Mouse (Mus musculus) right cerebral cortex, adult 18-20 months (tissue): Measurements from ENCODE around the gene Myo1b.

Source experiments
- DNase-seq: peaks from one replicate; pipeline ENCODE4 v3.0.0; 2022; ENCODE audit warnings: mixed read lengths

The Myo1b gene

DNA sequence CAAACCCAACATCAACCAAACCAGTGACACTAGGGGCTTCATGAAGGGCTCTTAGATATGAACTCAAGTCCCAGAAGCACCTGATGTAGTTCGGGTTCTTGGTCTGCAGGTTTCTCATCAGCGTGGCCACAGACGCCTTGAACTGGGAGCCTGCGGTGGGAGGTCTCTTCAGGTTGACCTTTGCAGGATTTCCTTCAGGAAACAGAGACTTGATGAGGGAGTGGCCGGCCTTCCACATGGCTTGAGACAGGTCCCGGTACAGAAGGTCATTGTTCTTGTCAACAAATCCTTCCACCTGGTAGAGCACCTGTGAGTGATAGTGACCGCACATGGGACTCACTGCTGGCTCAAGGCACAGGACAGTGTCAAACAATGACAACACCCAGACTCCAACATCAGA, 137.6 kb downstream of the Myo1b start:
- no peak for DNase-seq

- DNase-seq: no peak
These were observed 145.4 kb downstream of the Myo1b start for GRCm38 (mm10) chr1:51770504-51770871.

GRCm38 (mm10) chr1:51769815-51770503, 145.9 kb downstream of the Myo1b start:
- no peak for DNase-seq

- DNase-seq: no peak
These were observed 149.6 kb downstream of the Myo1b start for GRCm38 (mm10) chr1:51766271-51766670.

DNA sequence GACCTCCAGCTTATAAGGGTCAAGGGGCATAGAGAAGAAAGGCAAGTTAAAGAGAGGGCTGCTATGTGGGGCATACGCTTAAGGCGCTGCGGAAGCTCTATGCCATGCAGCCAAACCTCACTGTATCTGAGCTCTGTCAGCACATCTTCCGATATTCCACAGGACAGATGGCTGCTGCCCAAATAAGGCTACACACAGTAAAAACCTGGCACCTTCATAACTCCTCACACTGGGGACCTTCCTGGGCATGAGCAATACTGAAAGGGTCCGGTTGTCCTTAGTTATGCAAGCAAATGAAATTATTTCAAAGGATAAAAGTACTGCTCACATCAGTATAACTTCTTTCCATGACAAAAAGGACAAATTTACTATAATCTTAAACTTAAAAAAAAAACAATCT, 150.7 kb downstream of the Myo1b start:
- no peak for DNase-seq

- no peak for DNase-seq
These were observed 156.2 kb downstream of the Myo1b start for GRCm38 (mm10) chr1:51759657-51760056.

GRCm38 (mm10) chr1:51758326-51759109, 157.4 kb downstream of the Myo1b start:
- peak; percentile 78 for DNase-seq

DNA sequence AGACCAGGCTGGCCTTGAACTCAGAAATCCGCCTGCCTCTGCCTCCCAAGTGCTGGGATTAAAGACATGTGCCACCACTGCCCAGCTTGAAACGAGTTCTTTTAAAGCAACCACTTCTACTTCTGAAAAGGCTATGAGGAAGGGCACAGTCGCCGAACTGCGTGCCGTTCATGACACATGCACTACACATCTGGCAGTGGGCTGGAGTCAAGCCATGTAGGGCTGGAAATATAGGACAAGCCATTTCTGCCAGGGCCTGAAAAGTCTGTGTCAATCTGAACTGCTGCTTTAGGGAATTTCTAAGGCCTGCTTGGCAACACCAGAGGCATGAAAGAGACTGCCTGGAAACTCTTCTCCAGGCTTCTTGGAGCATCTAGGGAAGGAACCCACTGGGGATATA, 162.2 kb downstream of the Myo1b start:
- DNase-seq: no peak

DNA sequence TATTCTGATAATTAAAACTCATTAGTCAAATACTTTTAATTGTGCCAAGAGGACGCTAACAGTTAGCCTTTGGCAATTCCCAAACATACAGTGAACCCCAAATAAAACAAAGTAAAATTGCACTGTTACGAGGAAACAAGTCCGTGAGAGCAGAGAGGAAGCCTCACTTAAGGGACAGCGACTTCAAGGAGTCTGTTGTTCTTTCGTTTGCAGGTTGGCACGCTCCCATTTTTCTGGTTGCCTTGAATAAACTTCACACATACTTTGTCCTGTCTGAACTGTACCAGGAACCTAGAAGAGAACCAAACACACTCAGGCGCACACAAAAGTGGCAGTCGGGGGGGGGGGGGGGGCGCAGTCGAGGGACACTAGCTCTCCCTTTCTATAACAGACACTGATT, 164.9 kb downstream of the Myo1b start:
- DNase-seq: no peak

GRCm38 (mm10) chr1:51748306-51748705, 167.6 kb downstream of the Myo1b start:
- no peak for DNase-seq

GRCm38 (mm10) chr1:51747494-51747893, 168.4 kb downstream of the Myo1b start:
- DNase-seq: peak; percentile 56

DNA sequence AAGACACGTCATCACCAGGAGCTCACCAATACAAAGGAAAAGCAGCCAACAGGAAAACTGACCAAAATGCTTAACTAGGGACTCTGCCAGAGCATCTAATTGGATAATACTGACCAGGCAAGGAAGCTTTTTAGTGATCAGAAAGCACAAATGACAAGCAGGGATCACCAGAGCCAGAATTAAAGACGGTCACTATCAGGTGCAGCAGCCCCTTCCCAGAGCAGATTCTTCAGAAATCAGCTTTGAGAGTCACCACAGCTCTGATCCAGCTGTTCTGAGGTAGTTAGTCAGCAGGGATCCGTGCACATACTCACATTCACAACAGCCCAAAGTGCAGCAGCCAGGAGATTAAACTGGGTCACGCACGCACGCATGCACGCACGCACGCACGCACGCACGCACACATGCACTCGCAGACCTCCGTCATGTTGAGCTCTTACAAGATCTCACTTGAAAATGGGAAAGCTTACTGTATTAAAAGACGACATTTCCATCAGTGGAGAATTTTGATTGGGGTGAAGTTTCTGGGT, 169.1 kb downstream of the Myo1b start:
- no peak for DNase-seq

DNA sequence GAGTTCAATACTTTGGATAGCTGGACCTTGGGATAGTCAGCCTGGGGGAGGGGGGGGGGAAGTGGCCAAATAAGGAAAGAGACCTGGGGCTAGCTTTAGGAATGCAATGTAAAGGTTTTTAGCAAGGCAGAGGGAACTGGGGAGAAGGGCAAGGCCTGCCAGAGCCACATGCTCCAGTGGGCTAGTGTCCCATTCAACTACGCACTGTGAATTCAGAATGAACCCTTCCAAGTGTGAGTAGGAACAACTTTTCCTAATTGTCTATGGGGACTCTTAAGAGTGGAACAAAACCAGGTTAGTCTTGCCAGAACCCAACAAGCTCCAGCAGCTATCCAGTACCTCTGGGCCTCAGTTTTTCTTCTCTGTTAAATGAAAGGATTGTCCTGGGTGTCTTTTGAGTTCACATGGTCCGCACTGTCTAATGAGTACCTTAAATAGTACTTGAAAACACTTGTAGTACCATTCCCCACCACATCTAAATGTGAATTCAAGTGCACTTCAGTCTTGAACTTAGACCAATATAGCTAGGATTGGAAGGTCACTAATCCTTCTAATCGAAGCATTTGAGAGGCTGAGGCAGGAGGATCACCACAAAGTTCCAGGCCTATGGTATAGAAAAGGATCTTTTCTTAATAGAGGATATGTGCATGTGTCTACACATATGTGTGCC, 172.0 kb downstream of the Myo1b start:
- DNase-seq: no peak

DNA sequence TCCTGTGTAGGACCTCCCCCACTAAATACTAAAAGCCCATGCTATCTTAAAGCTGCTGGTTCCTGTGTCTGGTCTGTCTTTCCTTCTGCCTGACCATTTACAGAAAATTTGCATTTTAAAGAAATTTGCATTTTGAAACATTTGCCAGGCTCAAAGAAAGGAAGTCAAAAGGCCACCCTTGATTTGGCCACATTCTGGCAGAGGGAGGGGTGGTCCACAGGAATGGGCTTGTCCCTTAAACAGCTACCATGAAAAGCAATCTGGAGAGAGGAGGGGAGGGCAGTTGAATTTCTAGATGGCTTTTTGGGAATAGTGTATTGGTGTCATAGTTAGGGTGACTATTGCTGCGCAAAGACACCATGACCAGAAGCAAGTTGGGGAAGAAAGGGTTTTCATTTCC, 173.3 kb downstream of the Myo1b start:
- no peak for DNase-seq

GRCm38 (mm10) chr1:51740626-51741231, 175.1 kb downstream of the Myo1b start:
- no peak for DNase-seq

DNA sequence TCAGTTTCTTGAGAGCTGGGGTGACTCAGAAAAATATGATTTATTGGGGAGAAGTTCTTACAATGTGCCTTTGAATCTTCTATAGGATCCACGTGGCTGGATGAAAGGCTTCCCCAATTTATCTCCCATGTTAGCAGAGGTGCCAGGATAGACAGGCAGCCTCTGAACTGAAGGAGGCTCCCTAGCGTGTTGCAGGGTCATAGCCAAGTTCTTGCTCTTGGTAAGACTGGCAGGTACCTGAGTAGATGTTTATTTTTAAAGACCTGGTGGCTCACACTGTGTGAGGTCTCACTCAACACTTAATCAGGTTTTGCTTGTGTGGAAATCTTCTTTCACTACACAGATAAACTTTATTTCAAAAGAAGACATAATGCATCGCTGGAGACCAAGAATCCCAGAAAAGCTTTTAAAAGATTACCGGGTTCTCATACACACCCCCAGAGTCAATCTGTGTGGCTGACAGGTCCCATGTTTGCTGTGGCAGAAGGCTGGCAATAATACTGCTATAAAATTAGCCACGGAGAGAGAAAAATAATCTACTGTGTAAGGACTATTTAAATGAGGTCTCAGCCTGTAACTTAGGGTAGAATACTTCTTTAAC, 176.5 kb downstream of the Myo1b start:
- no peak for DNase-seq

- no peak for DNase-seq
These were observed 179.0 kb downstream of the Myo1b start for GRCm38 (mm10) chr1:51736822-51737221.

- no peak for DNase-seq
These were observed 181.2 kb downstream of the Myo1b start for GRCm38 (mm10) chr1:51734721-51735120.

- no peak for DNase-seq
These were observed 186.5 kb downstream of the Myo1b start for GRCm38 (mm10) chr1:51729407-51729806.

- no peak for DNase-seq
These were observed 187.1 kb downstream of the Myo1b start for GRCm38 (mm10) chr1:51728816-51729215.

DNA sequence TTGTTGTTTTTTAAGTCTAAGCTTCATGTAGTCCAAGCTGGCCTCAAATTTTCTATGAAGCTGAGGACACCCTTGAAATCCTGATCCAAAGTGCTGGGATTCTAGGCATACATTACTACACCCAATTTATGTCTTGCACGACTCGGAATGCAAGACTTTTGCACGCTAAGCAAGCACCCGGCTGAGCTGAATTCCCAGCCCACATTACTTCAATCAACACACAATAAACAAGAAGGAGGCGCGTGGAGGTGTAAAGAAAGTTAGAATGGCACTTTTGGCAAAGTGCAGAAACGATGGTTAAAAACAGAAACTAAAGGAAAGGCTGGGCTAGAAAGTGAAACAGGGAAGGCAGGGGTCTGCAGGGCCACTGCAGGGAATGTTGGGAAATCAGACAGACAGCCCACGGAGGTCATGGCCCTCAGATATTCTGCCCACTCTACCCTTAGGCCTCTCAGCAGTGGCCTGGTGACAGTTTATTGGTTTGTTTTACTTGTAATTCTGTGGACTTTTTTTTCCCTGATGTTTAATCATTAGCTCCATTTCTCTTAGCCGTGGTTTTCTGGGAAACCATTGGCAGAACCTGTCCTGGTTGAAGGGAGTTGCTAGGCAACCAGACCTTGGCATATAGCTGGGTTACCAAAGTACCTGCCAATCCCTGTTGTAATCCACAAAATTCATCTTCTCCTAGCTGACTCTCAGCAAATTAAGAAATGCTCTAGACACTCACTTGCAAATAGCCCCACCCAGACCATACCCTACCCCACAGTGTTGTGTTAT, 195.8 kb downstream of the Myo1b start:
- peak; percentile 51 for DNase-seq

GRCm38 (mm10) chr1:51710831-51711230, 205.0 kb downstream of the Myo1b start:
- no peak for DNase-seq
